Mouse (Mus musculus): ENCODE results near the gene Isg20l2.
"Not testable (repeated sequence)": the region's sequence is repeated elsewhere in the genome, so short reads cannot be mapped to it uniquely, and the experiment has no call there.

Gene Isg20l2

GRCm38 (mm10) chr3:87930078-87930795, at the start of gene Isg20l2, which contains the start of gene Rrnad1:
Gene Isg20l2, plus strand, starts transcription at chr3:87930314.
Gene Rrnad1, minus strand, starts transcription at chr3:87930717.
- peak; percentile 97 for DNase-seq (ENCODE audit: extremely low spot score, low spot score)

- no peak for DNase-seq (ENCODE audit: extremely low spot score, low spot score)
Measured at GRCm38 (mm10) chr3:87884291-87884690, 45.8 kb upstream of the Isg20l2 start.

GRCm38 (mm10) chr3:87884708-87885251, 45.3 kb upstream of the Isg20l2 start:
- DNase-seq (ENCODE audit: extremely low spot score, low spot score), result peak; percentile 69

GRCm38 (mm10) chr3:87885281-87886003, 44.7 kb upstream of the Isg20l2 start, which contains the start of gene Prcc:
Gene Prcc, minus strand, starts transcription at chr3:87885608.
- DNase-seq (ENCODE audit: extremely low spot score, low spot score), result peak; percentile 83

GRCm38 (mm10) chr3:87886004-87886365, 44.1 kb upstream of the Isg20l2 start:
- peak; percentile 59 for DNase-seq (ENCODE audit: extremely low spot score, low spot score)

GRCm38 (mm10) chr3:87886416-87886815, 43.7 kb upstream of the Isg20l2 start:
- DNase-seq (ENCODE audit: extremely low spot score, low spot score), result no peak

GRCm38 (mm10) chr3:87887400-87887799, 42.7 kb upstream of the Isg20l2 start:
- DNase-seq (ENCODE audit: extremely low spot score, low spot score), result not testable (repeated sequence)

GRCm38 (mm10) chr3:87891481-87891880, 38.6 kb upstream of the Isg20l2 start:
- DNase-seq (ENCODE audit: extremely low spot score, low spot score), result no peak

- DNase-seq (ENCODE audit: extremely low spot score, low spot score), result no peak
Measured at GRCm38 (mm10) chr3:87893367-87893905, 36.7 kb upstream of the Isg20l2 start.

- DNase-seq (ENCODE audit: extremely low spot score, low spot score), result no peak
Measured at GRCm38 (mm10) chr3:87899266-87899665, 30.8 kb upstream of the Isg20l2 start.

GRCm38 (mm10) chr3:87899776-87900175, 30.3 kb upstream of the Isg20l2 start:
- DNase-seq (ENCODE audit: extremely low spot score, low spot score), result no peak

- DNase-seq (ENCODE audit: extremely low spot score, low spot score), result no peak
Measured at GRCm38 (mm10) chr3:87901036-87901624, 29.0 kb upstream of the Isg20l2 start.

GRCm38 (mm10) chr3:87901959-87902358, 28.2 kb upstream of the Isg20l2 start:
- not testable (repeated sequence) for DNase-seq (ENCODE audit: extremely low spot score, low spot score)

GRCm38 (mm10) chr3:87903821-87904220, 26.3 kb upstream of the Isg20l2 start:
- no peak for DNase-seq (ENCODE audit: extremely low spot score, low spot score)

GRCm38 (mm10) chr3:87905880-87906485, 24.1 kb upstream of the Isg20l2 start, which contains the start of gene Hdgf:
Gene Hdgf, plus strand, starts transcription at chr3:87906321.
- DNase-seq (ENCODE audit: extremely low spot score, low spot score), result peak; percentile 95

- DNase-seq (ENCODE audit: extremely low spot score, low spot score), result no peak
Measured at GRCm38 (mm10) chr3:87906601-87906980, 23.5 kb upstream of the Isg20l2 start.

- DNase-seq (ENCODE audit: extremely low spot score, low spot score), result no peak
Measured at GRCm38 (mm10) chr3:87906981-87907857, 22.9 kb upstream of the Isg20l2 start.

GRCm38 (mm10) chr3:87907906-87908305, 22.2 kb upstream of the Isg20l2 start:
- DNase-seq (ENCODE audit: extremely low spot score, low spot score), result no peak

GRCm38 (mm10) chr3:87909381-87909780, 20.7 kb upstream of the Isg20l2 start:
- DNase-seq (ENCODE audit: extremely low spot score, low spot score), result no peak

GRCm38 (mm10) chr3:87909874-87910273, 20.2 kb upstream of the Isg20l2 start:
- no peak for DNase-seq (ENCODE audit: extremely low spot score, low spot score)
